Mouse (Mus musculus): ENCODE measurements around the gene Fbxl17. TPM values are rescaled to one million over a fixed set of nuclear protein-coding genes. Genes with fewer than 3 reads are reported as not detected.

Gene Fbxl17
- polyA plus RNA-seq, 1 experiment from 2014 or later: 7.5 TPM

DNA sequence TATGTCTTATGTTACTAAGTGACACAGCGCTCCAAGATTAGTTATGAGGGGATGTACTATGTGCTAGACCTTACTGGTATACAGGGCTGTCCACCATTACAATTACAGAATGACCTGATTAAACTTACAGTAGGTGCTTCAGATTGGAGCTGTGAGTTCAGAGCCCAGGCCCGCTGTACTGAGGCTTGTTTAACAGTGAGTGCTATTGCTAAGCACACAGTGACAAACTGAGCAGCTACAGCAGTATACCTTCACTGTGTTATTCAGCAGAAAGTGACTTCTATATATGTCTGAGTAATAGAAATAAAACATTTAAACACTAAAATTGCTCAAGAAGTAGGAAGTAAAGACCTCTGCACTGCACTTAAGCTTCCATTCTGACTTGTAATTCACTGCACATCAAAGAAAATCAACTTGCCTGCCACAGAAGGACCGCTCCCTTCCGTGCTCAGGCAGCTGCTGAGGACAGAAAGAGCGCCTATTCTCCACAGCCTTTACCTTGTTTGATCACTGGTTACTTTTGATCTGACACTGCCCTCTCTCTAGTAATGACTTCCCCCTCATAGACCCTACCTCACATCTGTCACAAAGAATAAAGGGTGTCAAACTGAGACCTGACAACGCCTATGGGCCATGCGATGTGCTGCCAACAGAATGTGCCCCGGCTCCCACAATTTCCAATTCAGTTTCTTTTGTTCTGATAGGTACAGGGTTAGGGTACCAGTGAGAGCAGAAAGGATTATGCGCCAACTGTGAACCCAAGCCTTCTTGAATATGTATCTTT is 39.9 kb downstream of the Fbxl17 start:
- Histone ChIP-seq H3K27me3 (no peaks in the 10 kb centered on the region), H3K27ac (no peak overlapping the region), H3K36me3 (peaks cover 3% of the 10 kb centered on the region; the same call in 1 of the 2 replicates), H3K9me3 (no peaks in the 10 kb centered on the region), H3K4me2 (no peak overlapping the region), H3K9ac (replicated peaks) (no peak overlapping the region), H3K4me1 (replicated peaks) (no peaks in the 10 kb centered on the region), H3K4me3 (replicated peaks) (no peak overlapping the region)
- 60% methylated on average over 9 of the region's 9 CpGs for WGBS
- no peak for ATAC-seq (ENCODE audit: insufficient number of reproducible peaks, insufficient read depth, low FRiP score, low TSS enrichment, low read depth)

- no peaks in the 10 kb centered on the region for H3K4me1 ChIP-seq (replicated peaks)
- 95% methylated on average over 3 of the region's 3 CpGs for WGBS
- no peak overlapping the region for H3K27ac ChIP-seq
- no peak overlapping the region for H3K4me2 ChIP-seq
- peaks cover 3% of the 10 kb centered on the region; the same call in 1 of the 2 replicates for H3K36me3 ChIP-seq
- H3K9me3 ChIP-seq: no peaks in the 10 kb centered on the region
- no peak for ATAC-seq (ENCODE audit: insufficient number of reproducible peaks, insufficient read depth, low FRiP score, low TSS enrichment, low read depth)
- H3K4me3 ChIP-seq (replicated peaks): no peak overlapping the region
- H3K9ac ChIP-seq (replicated peaks): no peak overlapping the region
- H3K27me3 ChIP-seq: no peaks in the 10 kb centered on the region
Observed at GRCm38 (mm10) chr17:63458052-63458451, 41.8 kb downstream of the Fbxl17 start.

GRCm38 (mm10) chr17:63451311-63452006 is 48.4 kb downstream of the Fbxl17 start:
- Histone ChIP-seq H3K4me2 (no peak overlapping the region), H3K36me3 (no peaks in the 10 kb centered on the region), H3K9ac (replicated peaks) (no peak overlapping the region), H3K27me3 (no peaks in the 10 kb centered on the region), H3K4me3 (replicated peaks) (no peak overlapping the region), H3K9me3 (no peaks in the 10 kb centered on the region), H3K4me1 (replicated peaks) (0 out of 2 replicates have a peak, but pooled peaks cover 6% of the 10 kb centered on the region), H3K27ac (peak overlapping the region; percentile 50)
- ATAC-seq (ENCODE audit: insufficient number of reproducible peaks, insufficient read depth, low FRiP score, low TSS enrichment, low read depth): no peak
- WGBS: 64% methylated on average over 10 of the region's 10 CpGs

DNA sequence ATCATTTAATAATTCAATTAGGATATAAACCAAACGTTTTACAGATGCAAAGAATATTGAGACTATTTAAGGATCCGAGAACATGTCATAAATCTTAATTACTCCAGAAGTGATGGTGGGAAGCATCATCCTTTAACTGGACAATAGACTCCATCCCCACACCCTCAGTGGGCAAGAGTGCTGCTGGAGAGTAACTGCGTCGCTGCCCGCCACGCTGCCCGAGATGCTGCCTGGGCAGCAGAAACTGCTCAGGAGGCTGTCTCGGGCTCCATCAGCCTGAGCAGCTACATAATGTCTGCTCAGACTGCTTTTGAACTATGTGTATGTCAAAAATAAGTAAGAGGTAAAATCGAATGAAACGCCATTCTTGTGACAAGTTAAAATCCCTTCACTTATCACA is 52.1 kb downstream of the Fbxl17 start:
- Histone ChIP-seq H3K9me3 (no peaks in the 10 kb centered on the region), H3K36me3 (peaks cover 5% of the 10 kb centered on the region; the same call in 1 of the 2 replicates), H3K4me1 (replicated peaks) (0 out of 2 replicates have a peak, but pooled peaks cover 6% of the 10 kb centered on the region), H3K27me3 (no peaks in the 10 kb centered on the region), H3K4me2 (no peak overlapping the region), H3K9ac (replicated peaks) (no peak overlapping the region), H3K27ac (no peak overlapping the region), H3K4me3 (replicated peaks) (no peak overlapping the region)
- ATAC-seq (ENCODE audit: insufficient number of reproducible peaks, insufficient read depth, low FRiP score, low TSS enrichment, low read depth): no peak
- 79% methylated on average over 10 of the region's 10 CpGs for WGBS

DNA sequence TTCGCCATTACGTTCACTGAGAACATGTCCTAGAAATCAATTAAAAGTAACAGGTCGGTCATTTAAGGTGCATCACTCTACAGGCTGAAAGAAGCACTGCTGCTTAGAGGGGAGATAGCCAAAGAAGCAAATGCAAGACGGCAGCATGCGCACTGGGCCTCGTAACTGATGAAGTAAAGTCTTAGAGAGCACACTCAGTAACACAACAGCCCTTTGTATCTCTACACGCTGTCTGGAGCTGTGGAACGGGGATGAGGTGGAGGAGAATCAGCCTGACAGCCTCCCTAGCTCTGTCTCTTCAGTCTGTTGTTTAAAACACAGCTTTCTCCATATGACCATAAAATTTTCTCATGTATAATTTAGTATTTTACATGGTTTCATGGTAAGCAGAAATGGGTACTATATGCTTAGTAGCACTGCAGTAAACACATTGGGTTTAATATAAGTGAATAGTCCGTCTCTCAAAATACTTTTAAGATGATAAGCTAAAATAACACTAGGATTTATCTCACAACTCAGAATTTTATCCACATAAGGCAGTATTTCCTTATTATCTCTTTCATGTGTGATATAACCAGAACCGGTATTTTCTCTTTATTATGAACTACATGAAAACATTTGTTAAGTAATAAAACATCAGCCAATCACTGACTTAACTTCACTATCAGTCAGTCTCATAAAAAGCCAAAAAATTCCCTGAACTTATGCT is 52.7 kb downstream of the Fbxl17 start:
- no peak overlapping the region for H3K9ac ChIP-seq (replicated peaks)

DNA sequence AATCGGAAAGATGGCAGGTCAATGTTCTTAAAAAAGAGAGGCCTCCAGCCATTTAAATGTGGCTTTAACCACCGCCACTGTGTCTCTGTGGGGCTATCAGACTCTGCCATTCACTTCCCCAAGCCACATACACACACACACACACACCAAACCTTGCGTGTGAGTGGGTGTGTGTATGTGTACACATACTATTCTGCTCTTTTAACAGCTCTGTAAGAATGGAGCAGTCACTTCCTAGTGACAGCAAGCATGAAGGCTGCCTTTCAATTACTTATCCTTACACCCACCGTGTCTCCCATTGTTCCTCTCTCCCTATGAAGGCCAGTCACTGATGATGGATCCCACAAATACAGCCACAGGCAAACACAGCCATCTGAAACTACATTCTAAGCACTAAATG is 54.6 kb downstream of the Fbxl17 start:
- H3K4me1 ChIP-seq (replicated peaks): no peaks in the 10 kb centered on the region
- H3K4me2 ChIP-seq: no peak overlapping the region
- H3K9me3 ChIP-seq: no peaks in the 10 kb centered on the region
- no peak overlapping the region for H3K27ac ChIP-seq
- peaks cover 5% of the 10 kb centered on the region; the same call in 1 of the 2 replicates for H3K36me3 ChIP-seq
- H3K4me3 ChIP-seq (replicated peaks): no peak overlapping the region
- no peak overlapping the region for H3K9ac ChIP-seq (replicated peaks)
- H3K27me3 ChIP-seq: no peaks in the 10 kb centered on the region
- WGBS: 91% methylated on average over 4 of the region's 4 CpGs
- no peak for ATAC-seq (ENCODE audit: insufficient number of reproducible peaks, insufficient read depth, low FRiP score, low TSS enrichment, low read depth)

More for the DNA sequence above, 52.7 kb downstream of the Fbxl17 start:
- no peak overlapping the region for H3K4me2 ChIP-seq
- H3K4me1 ChIP-seq (replicated peaks): 0 out of 2 replicates have a peak, but pooled peaks cover 6% of the 10 kb centered on the region
- no peak overlapping the region for H3K27ac ChIP-seq
- H3K9me3 ChIP-seq: no peaks in the 10 kb centered on the region
- no peak for ATAC-seq (ENCODE audit: insufficient number of reproducible peaks, insufficient read depth, low FRiP score, low TSS enrichment, low read depth)
- WGBS: 82% methylated on average over 10 of the region's 10 CpGs
- peaks cover 5% of the 10 kb centered on the region; the same call in 1 of the 2 replicates for H3K36me3 ChIP-seq
- H3K4me3 ChIP-seq (replicated peaks): no peak overlapping the region
- H3K27me3 ChIP-seq: no peaks in the 10 kb centered on the region

GRCm38 (mm10) chr17:63437424-63437823 is 62.4 kb downstream of the Fbxl17 start:
- no peaks in the 10 kb centered on the region for H3K9me3 ChIP-seq
- no peaks in the 10 kb centered on the region for H3K36me3 ChIP-seq
- no peak overlapping the region for H3K27ac ChIP-seq
- 93% methylated on average over 6 of the region's 6 CpGs for WGBS
- no peak overlapping the region for H3K4me2 ChIP-seq
- no peaks in the 10 kb centered on the region for H3K4me1 ChIP-seq (replicated peaks)
- no peak for ATAC-seq (ENCODE audit: insufficient number of reproducible peaks, insufficient read depth, low FRiP score, low TSS enrichment, low read depth)
- no peak overlapping the region for H3K4me3 ChIP-seq (replicated peaks)
- no peaks in the 10 kb centered on the region for H3K27me3 ChIP-seq
- no peak overlapping the region for H3K9ac ChIP-seq (replicated peaks)

DNA sequence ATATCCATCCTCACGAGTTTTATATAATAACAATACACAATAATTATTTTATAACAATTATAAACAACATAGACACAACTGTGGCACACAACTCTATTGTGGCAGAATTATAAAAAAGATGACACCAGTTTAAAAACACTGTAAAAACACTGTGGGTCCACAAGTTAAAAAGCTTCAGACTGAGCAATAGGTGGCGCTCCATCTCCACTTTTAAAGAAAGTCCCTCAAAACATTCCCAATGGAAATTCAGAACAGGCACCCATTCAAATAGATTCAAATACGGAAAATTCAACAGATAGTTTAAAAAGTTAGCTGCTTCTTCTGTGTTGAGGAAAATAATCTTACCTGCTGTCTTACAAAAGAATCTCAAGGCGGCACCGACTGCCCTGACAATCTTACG is 65.7 kb downstream of the Fbxl17 start:
- WGBS: 52% methylated on average over 6 of the region's 6 CpGs
- H3K27me3 ChIP-seq: no peaks in the 10 kb centered on the region
- H3K9me3 ChIP-seq: no peaks in the 10 kb centered on the region
- H3K4me2 ChIP-seq: no peak overlapping the region
- H3K27ac ChIP-seq: no peak overlapping the region
- peaks cover 4% of the 10 kb centered on the region; the same call in 1 of the 2 replicates for H3K4me1 ChIP-seq (replicated peaks)
- no peak overlapping the region for H3K4me3 ChIP-seq (replicated peaks)
- no peaks in the 10 kb centered on the region; the same call in 1 of the 2 replicates for H3K36me3 ChIP-seq
- ATAC-seq (ENCODE audit: insufficient number of reproducible peaks, insufficient read depth, low FRiP score, low TSS enrichment, low read depth): no peak
- H3K9ac ChIP-seq (replicated peaks): no peak overlapping the region

DNA sequence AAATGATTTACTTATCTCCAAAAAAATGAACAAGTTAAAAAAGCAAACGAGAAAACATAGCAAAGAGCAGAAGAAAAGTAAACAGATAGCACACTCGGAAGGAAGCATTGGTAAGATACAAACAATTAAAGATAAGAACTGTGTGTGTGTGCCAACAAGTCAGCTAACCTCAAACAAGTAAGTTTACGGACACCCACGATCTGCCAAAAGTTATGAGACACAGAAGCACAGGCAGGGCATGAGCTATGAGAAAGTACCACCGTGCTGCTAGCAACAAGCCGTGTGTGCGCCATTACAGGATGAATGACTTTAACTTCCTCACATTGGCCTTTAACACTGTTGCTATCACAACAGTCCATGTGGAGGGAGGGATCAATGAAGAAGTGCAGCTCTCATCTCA is 68.2 kb downstream of the Fbxl17 start:
- Histone ChIP-seq H3K4me1 (replicated peaks) (peaks cover 4% of the 10 kb centered on the region; the same call in 1 of the 2 replicates), H3K27me3 (no peaks in the 10 kb centered on the region), H3K27ac (no peak overlapping the region), H3K36me3 (no peaks in the 10 kb centered on the region; the same call in 1 of the 2 replicates), H3K4me2 (no peak overlapping the region), H3K4me3 (replicated peaks) (no peak overlapping the region), H3K9ac (replicated peaks) (no peak overlapping the region), H3K9me3 (no peaks in the 10 kb centered on the region)
- 84% methylated on average over 7 of the region's 7 CpGs for WGBS
- no peak for ATAC-seq (ENCODE audit: insufficient number of reproducible peaks, insufficient read depth, low FRiP score, low TSS enrichment, low read depth)

GRCm38 (mm10) chr17:63430395-63431075 is 69.3 kb downstream of the Fbxl17 start:
- Histone ChIP-seq H3K4me3 (replicated peaks) (no peak overlapping the region), H3K27me3 (no peaks in the 10 kb centered on the region), H3K4me1 (replicated peaks) (peaks cover 4% of the 10 kb centered on the region; the same call in 1 of the 2 replicates), H3K4me2 (peak overlapping the region; percentile 23), H3K27ac (no peak overlapping the region), H3K36me3 (no peaks in the 10 kb centered on the region; the same call in 1 of the 2 replicates), H3K9me3 (no peaks in the 10 kb centered on the region), H3K9ac (replicated peaks) (no peak overlapping the region)
- WGBS: 66% methylated on average over 17 of the region's 17 CpGs
- 0 out of 2 replicates have a peak, but pooled peaks have one; percentile 31 for ATAC-seq (ENCODE audit: insufficient number of reproducible peaks, insufficient read depth, low FRiP score, low TSS enrichment, low read depth)

Data from limb, embryonic 12.5 days (tissue).